Mouse (Mus musculus) heart, postnatal 0 days (tissue): Measurements from ENCODE around the gene Wfs1. TPM values are rescaled to one million over a fixed set of nuclear protein-coding genes. Genes with fewer than 3 reads are reported as not detected.

Source experiments
- ATAC-seq: fragments of 200-750 bp; cut with Nextera tagmentation; 2 replicates; pipeline ENCODE4 v1.8.0; 2017; ENCODE audit warnings: low read depth, moderate number of reproducible peaks, moderate library complexity; ENCODE audit not compliant: insufficient read depth
- DNase-seq: peaks from one replicate; pipeline ENCODE4 v3.0.0-alpha.2; 2016; ENCODE audit warnings: low spot score
- H3K27ac ChIP-seq: fragments of 300-500 bp; sonication (generic); 2 replicates; pipeline ENCODE4 v1.5.1; 2014; ENCODE audit warnings: low read depth, mild to moderate bottlenecking
- H3K27me3 ChIP-seq: fragments of 300-500 bp; sonication (generic); 2 replicates; pipeline ENCODE4 v1.6.1; 2014; ENCODE audit warnings: low read length, mixed read lengths; ENCODE audit not compliant: control insufficient read depth, insufficient read depth
- H3K36me3 ChIP-seq: fragments of 300-500 bp; sonication (generic); replicated peaks from 2 replicates; pipeline ENCODE4 v1.6.1; 2014; ENCODE audit warnings: low read length, mixed read lengths; ENCODE audit not compliant: control insufficient read depth, insufficient read depth
- H3K4me1 ChIP-seq: fragments of 300-500 bp; sonication (generic); 2 replicates; pipeline ENCODE4 v1.6.1; 2014; ENCODE audit warnings: antibody characterized with exemption; ENCODE audit not compliant: control insufficient read depth, insufficient read depth
- H3K4me2 ChIP-seq: fragments of 300-500 bp; sonication (generic); 2 replicates; pipeline ENCODE4 v1.6.1; 2014; ENCODE audit warnings: low read depth, mild to moderate bottlenecking, low read length, moderate library complexity
- H3K4me3 ChIP-seq: fragments of 300-500 bp; sonication (generic); 2 replicates; pipeline ENCODE4 v1.5.1; 2014; ENCODE audit warnings: low read depth, low read length
- H3K9ac ChIP-seq: fragments of 300-500 bp; sonication (generic); replicated peaks from 2 replicates; pipeline ENCODE4 v1.6.1; 2014; ENCODE audit warnings: low read depth, low read length, mixed read lengths
- H3K9me3 ChIP-seq: fragments of 300-500 bp; sonication (generic); replicated peaks from 2 replicates; pipeline ENCODE4 v1.6.1; 2016; ENCODE audit warnings: low read length; ENCODE audit not compliant: control insufficient read depth
- CTCF ChIP-seq: IDR thresholded peaks from 2 replicates; pipeline ENCODE4 v1.5.1; 2016; ENCODE audit warnings: antibody characterized with exemption, control low read depth, low read depth
- EP300 ChIP-seq: IDR thresholded peaks from 2 replicates; pipeline ENCODE4 v1.6.1; 2016; ENCODE audit warnings: antibody characterized with exemption, low read depth
- WGBS: fragments of 180-500 bp; shearing (Covaris S2); extraction: QIAGEN DNeasy Blood & Tissue Kit; methylation state at CpG from one replicate; pipeline ENCODE4 v1.1.7; 2014; 5-methylcytosine and 5-hydroxymethylcytosine counted together
- polyA plus RNA-seq: library from polyadenylated mRNA; unstranded; fragments of >200 nt; fragmentation: Nextera tagmentation; extraction: Ambion mirVana; gene quantifications from 2 replicates; pipeline ENCODE4 v1.2.1, GENCODE M21; 2015
- total RNA-seq: library from RNA; depleted of rRNA; stranded (reverse); fragments of >200 nt; gene quantifications from 2 replicates; pipeline ENCODE4 v1.2.3, GENCODE M21; 2014; ENCODE audit warnings: low replicate concordance

The Wfs1 gene
- total and polyA plus RNA-seq, 2 experiments from 2014 or later = 14.6 to 18.3 TPM

- ATAC-seq (no peak), DNase-seq (no peak)
- Histone ChIP-seq H3K27ac (no peak overlapping the region), H3K27me3 (no peaks in the 10 kb centered on the region), H3K9me3 (no peaks in the 10 kb centered on the region), H3K36me3 (peaks cover 56% of the 10 kb centered on the region), H3K4me2 (no peak overlapping the region), H3K4me1 (no peaks in the 10 kb centered on the region), H3K4me3 (no peak overlapping the region), H3K9ac (no peak overlapping the region)
- TF ChIP-seq EP300 (no peak), CTCF (no peak)
- WGBS = 72% methylated on average over 8 of the region's 8 CpGs
Measured at GRCm38 (mm10) chr5:36971587-36971986, 17.4 kb downstream of the Wfs1 start.

GRCm38 (mm10) chr5:36960501-36960900, 28.5 kb downstream of the Wfs1 start:
- peak; percentile 47 for DNase-seq
- H3K4me2 ChIP-seq = no peak overlapping the region
- H3K9ac ChIP-seq = no peak overlapping the region
- ATAC-seq = peak; percentile 68
- H3K27ac ChIP-seq = no peak overlapping the region
- 21% methylated on average over 5 of the region's 5 CpGs for WGBS
- no peak for TF ChIP-seq EP300
- no peak for TF ChIP-seq CTCF
- 0 out of 2 replicates have a peak, but pooled peaks cover 4% of the 10 kb centered on the region for H3K27me3 ChIP-seq
- no peaks in the 10 kb centered on the region for H3K9me3 ChIP-seq
- H3K4me1 ChIP-seq = no peaks in the 10 kb centered on the region
- no peaks in the 10 kb centered on the region for H3K36me3 ChIP-seq
- H3K4me3 ChIP-seq = no peak overlapping the region

- Histone ChIP-seq H3K4me1 (no peaks in the 10 kb centered on the region), H3K27me3 (0 out of 2 replicates have a peak, but pooled peaks cover 4% of the 10 kb centered on the region), H3K36me3 (no peaks in the 10 kb centered on the region), H3K4me3 (no peak overlapping the region), H3K27ac (no peak overlapping the region), H3K9me3 (no peaks in the 10 kb centered on the region), H3K9ac (no peak overlapping the region), H3K4me2 (no peak overlapping the region)
- no peak for TF ChIP-seq EP300
- peak; percentile 70 for TF ChIP-seq CTCF
- ATAC-seq (no peak), DNase-seq (peak; percentile 13)
- WGBS = 36% methylated on average over 5 of the region's 5 CpGs
Measured at GRCm38 (mm10) chr5:36958837-36959236, 30.2 kb downstream of the Wfs1 start.

DNA sequence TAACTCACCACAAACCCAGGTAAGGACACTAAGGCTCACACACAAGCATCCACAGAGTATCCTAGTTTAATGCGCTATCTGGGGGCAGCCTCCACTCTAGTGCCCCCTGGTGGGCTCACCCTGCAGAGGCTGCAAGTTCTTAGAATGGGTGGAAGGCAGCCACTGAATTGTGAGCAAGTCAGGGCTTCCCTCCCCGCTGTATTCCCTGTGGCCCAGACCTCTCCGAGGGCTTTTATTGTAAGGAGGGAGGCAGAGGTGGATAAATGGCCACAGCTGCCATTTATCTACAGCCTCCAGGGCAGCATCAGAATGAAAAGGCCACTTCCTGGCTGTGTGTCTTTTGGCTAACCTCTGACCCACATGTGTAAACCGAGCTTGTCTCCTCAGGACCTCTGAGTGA, 33.6 kb downstream of the Wfs1 start:
- H3K9ac ChIP-seq = no peak overlapping the region
- TF ChIP-seq CTCF (peak; percentile 45), EP300 (no peak)
- H3K9me3 ChIP-seq = no peaks in the 10 kb centered on the region
- no peak overlapping the region for H3K4me3 ChIP-seq
- 26% methylated on average over 4 of the region's 4 CpGs for WGBS
- no peak overlapping the region for H3K4me2 ChIP-seq
- H3K27ac ChIP-seq = no peak overlapping the region
- ATAC-seq = no peak
- 0 out of 2 replicates have a peak, but pooled peaks cover 4% of the 10 kb centered on the region for H3K27me3 ChIP-seq
- H3K36me3 ChIP-seq = no peaks in the 10 kb centered on the region
- no peaks in the 10 kb centered on the region for H3K4me1 ChIP-seq
- no peak for DNase-seq

GRCm38 (mm10) chr5:36952311-36952710, 36.7 kb downstream of the Wfs1 start:
- no peaks in the 10 kb centered on the region for H3K4me1 ChIP-seq
- 88% methylated on average over 15 of the region's 15 CpGs for WGBS
- no peaks in the 10 kb centered on the region for H3K9me3 ChIP-seq
- no peak overlapping the region for H3K9ac ChIP-seq
- H3K27me3 ChIP-seq = no peaks in the 10 kb centered on the region
- TF ChIP-seq EP300 (no peak), CTCF (no peak)
- H3K4me2 ChIP-seq = no peak overlapping the region
- no peak overlapping the region for H3K27ac ChIP-seq
- H3K36me3 ChIP-seq = no peaks in the 10 kb centered on the region
- ATAC-seq = no peak
- H3K4me3 ChIP-seq = no peak overlapping the region
- DNase-seq = no peak

- Histone ChIP-seq H3K27me3 (0 out of 2 replicates have a peak, but pooled peaks cover under 1% of the 10 kb centered on the region), H3K4me1 (no peaks in the 10 kb centered on the region), H3K27ac (no peak overlapping the region), H3K36me3 (no peaks in the 10 kb centered on the region), H3K9me3 (no peaks in the 10 kb centered on the region), H3K9ac (no peak overlapping the region), H3K4me2 (no peak overlapping the region), H3K4me3 (no peak overlapping the region)
- no peak for DNase-seq
- 46% methylated on average over 2 of the region's 2 CpGs for WGBS
- no peak for ATAC-seq
- TF ChIP-seq CTCF (peak; percentile 42), EP300 (no peak)
Measured at GRCm38 (mm10) chr5:36950871-36951270, 38.1 kb downstream of the Wfs1 start.
